In the genomic region with DNA sequence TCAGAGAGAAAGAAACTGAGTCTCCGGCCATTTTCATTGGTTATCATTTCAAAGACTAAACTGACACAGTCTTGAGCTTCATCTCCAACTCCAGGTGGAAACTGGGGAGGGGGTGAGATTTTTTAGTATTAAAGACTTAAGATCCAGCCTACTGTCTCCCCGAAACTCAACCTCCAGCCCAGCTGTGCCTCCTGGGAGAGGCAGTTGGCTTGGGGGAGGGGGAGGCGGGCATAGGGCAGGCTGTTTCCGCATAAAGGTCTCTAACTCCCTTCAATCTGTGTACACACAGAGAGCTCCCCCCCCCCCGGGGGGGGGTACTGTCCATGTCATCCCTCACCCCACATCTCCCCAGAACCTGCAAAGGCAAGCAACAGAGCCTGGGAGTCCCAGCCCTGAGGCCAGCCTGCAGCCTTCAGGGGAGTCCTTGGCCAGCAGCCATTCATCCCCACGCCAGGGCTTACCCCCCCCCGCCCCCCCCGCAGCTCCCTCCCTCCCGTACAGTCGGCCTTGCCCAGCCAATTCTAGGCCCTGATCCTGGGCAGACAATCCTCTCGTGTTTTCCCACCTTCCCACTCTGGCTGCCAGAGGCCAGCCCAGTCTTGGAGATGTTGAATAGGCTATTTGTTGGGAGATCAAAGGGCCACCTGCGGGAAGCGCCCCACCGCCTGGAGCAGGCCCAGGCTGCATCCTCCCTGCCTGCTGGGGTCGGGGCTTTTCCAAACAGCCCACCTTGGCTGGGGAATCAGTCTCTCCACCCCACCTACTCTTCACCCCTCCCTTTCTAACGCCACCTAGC, we compare ENCODE assay signal across 8 mouse cellular contexts.
DNase-seq lines count a peak whose midpoint lies in the region; ATAC-seq lines count a peak whose summit lies in the region.

No protein-coding gene starts in this region.

- WGBS in forebrain, embryonic 13.5 days = 20% methylated on average over 9 of the region's 16 CpGs
- WGBS in midbrain, embryonic 11.5 days = 12% methylated on average over 16 of the region's 16 CpGs

- H3K4me1 ChIP-seq in forebrain, embryonic 13.5 days = peaks cover 28% of the 10 kb centered on the region
- peaks cover 14% of the 10 kb centered on the region for H3K4me1 ChIP-seq in midbrain, embryonic 11.5 days (ENCODE audit: control insufficient read depth, insufficient read depth, low read length)

- peak; percentile 35 for DNase-seq in ovary, adult 18-20 months (ENCODE audit: low spot score)
- no peak for DNase-seq in ovary, postnatal 14 days (ENCODE audit: low spot score)
- DNase-seq in midbrain, embryonic 11.5 days (ENCODE audit: low spot score, missing footprints) = peak; percentile 89
- no peak for DNase-seq in lung, postnatal 14 days

- 0 out of 2 replicates have a peak, but pooled peaks cover 3% of the 10 kb centered on the region for H3K27me3 ChIP-seq in forebrain, embryonic 13.5 days
- H3K27me3 ChIP-seq in midbrain, embryonic 11.5 days (ENCODE audit: control insufficient read depth, insufficient read depth, low read length) = no peaks in the 10 kb centered on the region

- H3K27ac ChIP-seq in forebrain, embryonic 13.5 days = 0 out of 2 replicates have a peak overlapping the region, but pooled peaks have one; percentile 19
- H3K27ac ChIP-seq in midbrain, embryonic 11.5 days (ENCODE audit: low read depth, low read length) = no peak overlapping the region

- H3K9me3 ChIP-seq in forebrain, embryonic 13.5 days (replicated peaks) = no peaks in the 10 kb centered on the region; the same call in 1 of the 2 replicates
- no peaks in the 10 kb centered on the region for H3K9me3 ChIP-seq in midbrain, embryonic 11.5 days (ENCODE audit: control insufficient read depth, low read length)

- ATAC-seq in forebrain, embryonic 13.5 days = peak; percentile 81; the same call in 1 of the 2 replicates
- peak; percentile 74 for ATAC-seq in midbrain, embryonic 11.5 days (ENCODE audit: low FRiP score)
- no peak for ATAC-seq in megakaryocyte progenitor cell, adult 5-6 weeks (replicated peaks; ENCODE audit: poor library complexity)
- no peak for ATAC-seq in erythroid progenitor cell, adult 5-6 weeks (replicated peaks; ENCODE audit: low FRiP score, poor library complexity, severe bottlenecking)
- no peak for ATAC-seq in megakaryocyte, adult 5-6 weeks (ENCODE audit: poor library complexity, severe bottlenecking)

- no peak overlapping the region for H3K9ac ChIP-seq in forebrain, embryonic 13.5 days
- no peak overlapping the region for H3K9ac ChIP-seq in midbrain, embryonic 11.5 days (ENCODE audit: low read length)

- no peaks in the 10 kb centered on the region for H3K36me3 ChIP-seq in forebrain, embryonic 13.5 days (ENCODE audit: poor library complexity, severe bottlenecking)
- H3K36me3 ChIP-seq in midbrain, embryonic 11.5 days (ENCODE audit: control insufficient read depth, insufficient read depth, low read length) = no peaks in the 10 kb centered on the region

- no peak overlapping the region for H3K4me3 ChIP-seq in forebrain, embryonic 13.5 days
- H3K4me3 ChIP-seq in midbrain, embryonic 11.5 days (ENCODE audit: low read depth, low read length) = no peak overlapping the region

- H3K4me2 ChIP-seq in forebrain, embryonic 13.5 days = peak overlapping the region; percentile 11; the same call in 1 of the 2 replicates
- no peak overlapping the region for H3K4me2 ChIP-seq in midbrain, embryonic 11.5 days

Comparison
In these comparisons a context has a peak if more than half of its experiments do, and no peak if none do; other contexts are left out.
1. DNase-seq: peak in ovary, adult 18-20 months (single experiment) and midbrain, embryonic 11.5 days (single experiment); none in ovary, postnatal 14 days (single experiment) and lung, postnatal 14 days (single experiment).
2. ATAC-seq: peak in forebrain, embryonic 13.5 days (single experiment) and midbrain, embryonic 11.5 days (single experiment); none in megakaryocyte progenitor cell, adult 5-6 weeks (single experiment), erythroid progenitor cell, adult 5-6 weeks (single experiment) and megakaryocyte, adult 5-6 weeks (single experiment).